ENCODE assay signal across 14 mouse cellular contexts in genomic region chr2:152985582-152985981, GRCm38 (mm10). TPM values are rescaled to one million over a fixed set of nuclear protein-coding genes. Genes with fewer than 3 reads are reported as not detected.
DNase-seq lines count a peak whose midpoint lies in the region; ATAC-seq lines count a peak whose summit lies in the region.
"Had no signal": no experiment of that assay in that cellular context is flagged by ENCODE, and none has a peak within 500 bp of the region (broad histone marks: within the 10 kb centered on the region; RNA-seq: fewer than 3 reads in every experiment).

No protein-coding gene starts in this region.

- no peak for DNase-seq in forebrain, embryonic 10.5 days (ENCODE audit: extremely low spot score, low spot score)
- DNase-seq in forebrain, embryonic 11.5 days (ENCODE audit: low spot score), result no peak
- DNase-seq in right cerebral cortex, adult 18-20 months, result peak; percentile 6
- no peak for DNase-seq in right cerebral cortex, postnatal 36 days (ENCODE audit: low spot score in 2 of 2)
- peak; percentile 74 for DNase-seq in retina, postnatal 1 day
- DNase-seq in spleen, postnatal 36 days (ENCODE audit: low spot score in 2 of 2), result no peak
- DNase-seq: gastrocnemius, postnatal 10 days had no signal

- no peaks in the 10 kb centered on the region for H3K27me3 ChIP-seq in forebrain, embryonic 10.5 days (ENCODE audit: poor library complexity, severe bottlenecking)
- no peaks in the 10 kb centered on the region for H3K27me3 ChIP-seq in forebrain, embryonic 11.5 days (ENCODE audit: control insufficient read depth, insufficient read depth, low read length)
- H3K27me3 ChIP-seq in hindbrain, embryonic 16.5 days (replicated peaks; ENCODE audit: control insufficient read depth, insufficient read depth, low read length), result no peaks in the 10 kb centered on the region
- H3K27me3 ChIP-seq in liver, embryonic 12.5 days (replicated peaks), result peaks cover 3% of the 10 kb centered on the region; the same call in 1 of the 2 replicates
- H3K27me3 ChIP-seq: limb, embryonic 15.5 days had no signal

- peaks cover 3% of the 10 kb centered on the region; the same call in 1 of the 2 replicates for H3K4me1 ChIP-seq in forebrain, embryonic 10.5 days
- no peaks in the 10 kb centered on the region for H3K4me1 ChIP-seq in forebrain, embryonic 11.5 days (replicated peaks; ENCODE audit: control insufficient read depth, insufficient read depth, low read length)
- H3K4me1 ChIP-seq in hindbrain, embryonic 16.5 days (ENCODE audit: control insufficient read depth, insufficient read depth, low read depth, low read length), result no peaks in the 10 kb centered on the region
- H3K4me1 ChIP-seq in liver, embryonic 12.5 days, result 0 out of 2 replicates have a peak, but pooled peaks cover 3% of the 10 kb centered on the region
- H3K4me1 ChIP-seq: heart, embryonic 13.5 days; limb, embryonic 15.5 days had no signal

- no peak overlapping the region for H3K4me3 ChIP-seq in forebrain, embryonic 10.5 days
- no peak overlapping the region for H3K4me3 ChIP-seq in forebrain, embryonic 11.5 days (ENCODE audit: low read depth, low read length)
- no peak overlapping the region for H3K4me3 ChIP-seq in hindbrain, embryonic 16.5 days (ENCODE audit: low read length)
- no peak overlapping the region for H3K4me3 ChIP-seq in liver, embryonic 12.5 days
- H3K4me3 ChIP-seq: heart, embryonic 13.5 days; limb, embryonic 15.5 days had no signal

- WGBS in forebrain, embryonic 10.5 days, result 18% methylated on average over 1 of the region's 1 CpGs
- WGBS in forebrain, embryonic 11.5 days, result 24% methylated on average over 1 of the region's 1 CpGs
- 8% methylated on average over 1 of the region's 1 CpGs for WGBS in hindbrain, embryonic 16.5 days
- WGBS in liver, embryonic 12.5 days (ENCODE audit: insufficient replicate concordance), result 64% methylated on average over 1 of the region's 1 CpGs

- no peaks in the 10 kb centered on the region for H3K36me3 ChIP-seq in forebrain, embryonic 10.5 days (replicated peaks)
- no peaks in the 10 kb centered on the region for H3K36me3 ChIP-seq in forebrain, embryonic 11.5 days (ENCODE audit: control insufficient read depth, insufficient read depth, low read length)
- H3K36me3 ChIP-seq in hindbrain, embryonic 16.5 days (ENCODE audit: control insufficient read depth, insufficient read depth, low read length), result no peaks in the 10 kb centered on the region
- H3K36me3 ChIP-seq in liver, embryonic 12.5 days, result no peaks in the 10 kb centered on the region
- H3K36me3 ChIP-seq: heart, embryonic 13.5 days; limb, embryonic 15.5 days had no signal

- 0 out of 2 replicates have a peak overlapping the region, but pooled peaks have one; percentile 30 for H3K27ac ChIP-seq in forebrain, embryonic 10.5 days
- no peak overlapping the region for H3K27ac ChIP-seq in forebrain, embryonic 11.5 days (ENCODE audit: low read depth, low read length)
- H3K27ac ChIP-seq in hindbrain, embryonic 16.5 days (ENCODE audit: low read depth, low read length), result no peak overlapping the region
- H3K27ac ChIP-seq in liver, embryonic 12.5 days, result no peak overlapping the region
- H3K27ac ChIP-seq: heart, embryonic 13.5 days; limb, embryonic 15.5 days had no signal

- H3K4me2 ChIP-seq in forebrain, embryonic 11.5 days (ENCODE audit: low read depth, low read length, severe bottlenecking), result no peak overlapping the region
- no peak overlapping the region for H3K4me2 ChIP-seq in hindbrain, embryonic 16.5 days (ENCODE audit: low read length)
- no peak overlapping the region for H3K4me2 ChIP-seq in liver, embryonic 12.5 days
- H3K4me2 ChIP-seq: heart, embryonic 13.5 days; limb, embryonic 15.5 days had no signal

- H3K9me3 ChIP-seq in forebrain, embryonic 10.5 days, result no peaks in the 10 kb centered on the region
- no peaks in the 10 kb centered on the region for H3K9me3 ChIP-seq in forebrain, embryonic 11.5 days (ENCODE audit: control insufficient read depth, low read length)
- no peaks in the 10 kb centered on the region for H3K9me3 ChIP-seq in hindbrain, embryonic 16.5 days (ENCODE audit: control insufficient read depth, low read length)
- no peaks in the 10 kb centered on the region for H3K9me3 ChIP-seq in liver, embryonic 12.5 days (replicated peaks)
- H3K9me3 ChIP-seq: heart, embryonic 13.5 days; limb, embryonic 15.5 days had no signal

- ATAC-seq in forebrain, embryonic 11.5 days (replicated peaks; ENCODE audit: low FRiP score), result no peak
- peak; percentile 64 for ATAC-seq in hindbrain, embryonic 16.5 days
- no peak for ATAC-seq in liver, embryonic 12.5 days
- ATAC-seq: intestine, embryonic 16.5 days had no signal

- no peak overlapping the region for H3K9ac ChIP-seq in forebrain, embryonic 11.5 days (ENCODE audit: low read length)
- no peak overlapping the region for H3K9ac ChIP-seq in hindbrain, embryonic 16.5 days (ENCODE audit: low read depth, low read length)
- no peak overlapping the region for H3K9ac ChIP-seq in liver, embryonic 12.5 days
- H3K9ac ChIP-seq: heart, embryonic 13.5 days; limb, embryonic 15.5 days had no signal

RNA-seq across cellular contexts. Expression of gene Ttll9, which starts 23.3 kb away (rescaled TPM):
- polyA plus RNA-seq in forebrain, embryonic 10.5 days (2016; fragmentation: Nextera tagmentation; extraction: Ambion mirVana), result 1.3 and 1.6 TPM in 2 replicates
- 1.5 and 1.6 TPM in 2 replicates for polyA plus RNA-seq in forebrain, embryonic 11.5 days (2014; fragmentation: Nextera tagmentation; extraction: Ambion mirVana)
- 9.2 and 10.5 TPM in 2 replicates for polyA plus RNA-seq in hindbrain, embryonic 16.5 days (2015; fragmentation: Nextera tagmentation; extraction: Ambion mirVana)
- 0.14 and 0.15 TPM in 2 replicates for polyA plus RNA-seq in liver, embryonic 12.5 days (2016; fragmentation: Nextera tagmentation; extraction: Ambion mirVana)

RNA-seq across cellular contexts. Expression of gene Pdrg1, which starts 29.6 kb away (rescaled TPM):
- polyA plus RNA-seq in forebrain, embryonic 10.5 days (2016; fragmentation: Nextera tagmentation; extraction: Ambion mirVana), result 88.5 and 90.8 TPM in 2 replicates
- 64.9 and 77.5 TPM in 2 replicates for polyA plus RNA-seq in forebrain, embryonic 11.5 days (2014; fragmentation: Nextera tagmentation; extraction: Ambion mirVana)
- 247 and 274 TPM in 2 replicates for polyA plus RNA-seq in hindbrain, embryonic 16.5 days (2015; fragmentation: Nextera tagmentation; extraction: Ambion mirVana)
- polyA plus RNA-seq in liver, embryonic 12.5 days (2016; fragmentation: Nextera tagmentation; extraction: Ambion mirVana), result 55.2 and 56.2 TPM in 2 replicates

RNA-seq across cellular contexts. Expression of gene Dusp15, which starts 34.1 kb away (rescaled TPM):
- polyA plus RNA-seq in forebrain, embryonic 10.5 days (2016; fragmentation: Nextera tagmentation; extraction: Ambion mirVana), result 0.42 and 0.95 TPM in 2 replicates
- 0.80 and 0.99 TPM in 2 replicates for polyA plus RNA-seq in forebrain, embryonic 11.5 days (2014; fragmentation: Nextera tagmentation; extraction: Ambion mirVana)
- polyA plus RNA-seq in hindbrain, embryonic 16.5 days (2015; fragmentation: Nextera tagmentation; extraction: Ambion mirVana), result 11.6 and 13.6 TPM in 2 replicates
- not detected in 2 replicates for polyA plus RNA-seq in liver, embryonic 12.5 days (2016; fragmentation: Nextera tagmentation; extraction: Ambion mirVana)
- polyA plus RNA-seq: lung, embryonic 16.5 days had no signal

RNA-seq across cellular contexts. Expression of gene Xkr7, which starts 46.1 kb away (rescaled TPM):
- 0.14 and 0.20 TPM in 2 replicates for polyA plus RNA-seq in forebrain, embryonic 10.5 days (2016; fragmentation: Nextera tagmentation; extraction: Ambion mirVana)
- 0.09 and 0.24 TPM in 2 replicates for polyA plus RNA-seq in forebrain, embryonic 11.5 days (2014; fragmentation: Nextera tagmentation; extraction: Ambion mirVana)
- polyA plus RNA-seq in hindbrain, embryonic 16.5 days (2015; fragmentation: Nextera tagmentation; extraction: Ambion mirVana), result 1.8 and 2.0 TPM in 2 replicates
- polyA plus RNA-seq in liver, embryonic 12.5 days (2016; fragmentation: Nextera tagmentation; extraction: Ambion mirVana), result not detected in 2 replicates
- polyA plus RNA-seq: heart, embryonic 13.5 days; limb, embryonic 15.5 days; lung, embryonic 16.5 days; thymus, postnatal 0 days had no signal

RNA-seq across cellular contexts. Expression of gene Foxs1, which starts 52.6 kb away (rescaled TPM):
- polyA plus RNA-seq in forebrain, embryonic 10.5 days (2016; fragmentation: Nextera tagmentation; extraction: Ambion mirVana), result 0.34 and 0.60 TPM in 2 replicates
- 1.4 and 2.3 TPM in 2 replicates for polyA plus RNA-seq in forebrain, embryonic 11.5 days (2014; fragmentation: Nextera tagmentation; extraction: Ambion mirVana)
- polyA plus RNA-seq in hindbrain, embryonic 16.5 days (2015; fragmentation: Nextera tagmentation; extraction: Ambion mirVana), result 4.2 and 4.5 TPM in 2 replicates
- polyA plus RNA-seq in liver, embryonic 12.5 days (2016; fragmentation: Nextera tagmentation; extraction: Ambion mirVana), result 0.13 TPM in 1 of 2 replicates, not detected in the other

Comparison
In these comparisons a context has a peak if more than half of its experiments do, and no peak if none do; other contexts are left out.
1. DNase-seq: peak in right cerebral cortex, adult 18-20 months (single experiment) and retina, postnatal 1 day (single experiment); none in forebrain, embryonic 10.5 days (single experiment), forebrain, embryonic 11.5 days (single experiment), right cerebral cortex, postnatal 36 days (0 of 2) and spleen, postnatal 36 days (0 of 2).